Mouse (Mus musculus) cerebellum, postnatal 10 days (tissue): ENCODE measurements at regions not wholly inside any gene's neighbourhood (a gene's known extent, or its start where the extent isn't known, plus 50 kb on each side); places are given as distances from the start of the nearest gene placed in this dataset.
"Not testable (repeated sequence)": the region's sequence is repeated elsewhere in the genome, so short reads cannot be mapped to it uniquely, and the experiment has no call there.

Source experiments
- DNase-seq, 2 experiments: peaks; one replicate each; pipeline ENCODE4 v3.0.0; 2021; ENCODE audit warnings: mixed read lengths in 2 of 2

GRCm38 (mm10) chr9:30662456-30662855 is 235.5 kb downstream of the Snx19 start:
- no peak for DNase-seq

- DNase-seq: no peak
These were observed 227.1 kb downstream of the Snx19 start for GRCm38 (mm10) chr9:30653961-30654360.

- no peak for DNase-seq
These were observed 226.3 kb downstream of the Snx19 start for GRCm38 (mm10) chr9:30653210-30653609.

GRCm38 (mm10) chr9:30649392-30650054 is 222.6 kb downstream of the Snx19 start:
- DNase-seq: peak; percentile 70 to 76

GRCm38 (mm10) chr9:30633741-30634470 is 207.0 kb downstream of the Snx19 start:
- peak in 1 of 2 experiments; percentile 39 for DNase-seq

GRCm38 (mm10) chr9:30632164-30633146 is 205.5 kb downstream of the Snx19 start:
- DNase-seq: peak; percentile 75

- DNase-seq: no peak
These were observed 198.7 kb downstream of the Snx19 start for GRCm38 (mm10) chr9:30625635-30626034.

- DNase-seq: peak; percentile 24 to 26
These were observed 198.2 kb downstream of the Snx19 start for GRCm38 (mm10) chr9:30625090-30625489.

GRCm38 (mm10) chr9:30624481-30624880 is 197.6 kb downstream of the Snx19 start:
- peak; percentile 71 to 77 for DNase-seq

- peak in 1 of 2 experiments; percentile 16 for DNase-seq
These were observed 192.4 kb downstream of the Snx19 start for GRCm38 (mm10) chr9:30619325-30619724.

- no peak for DNase-seq
These were observed 191.3 kb downstream of the Snx19 start for GRCm38 (mm10) chr9:30618181-30618580.

GRCm38 (mm10) chr9:30613715-30614114 is 186.8 kb downstream of the Snx19 start:
- no peak for DNase-seq

GRCm38 (mm10) chr9:30613003-30613552 is 186.2 kb downstream of the Snx19 start:
- no peak for DNase-seq

GRCm38 (mm10) chr9:30610328-30610727 is 183.4 kb downstream of the Snx19 start:
- DNase-seq: peak; percentile 47 to 48

GRCm38 (mm10) chr9:30599756-30600155 is 172.8 kb downstream of the Snx19 start:
- DNase-seq: no peak

- DNase-seq: no peak
These were observed 170.8 kb downstream of the Snx19 start for GRCm38 (mm10) chr9:30597691-30598090.

- not testable (repeated sequence) for DNase-seq
These were observed 170.2 kb downstream of the Snx19 start for GRCm38 (mm10) chr9:30597092-30597491.

GRCm38 (mm10) chr9:30592601-30593000 is 165.7 kb downstream of the Snx19 start:
- DNase-seq: no peak

- peak; percentile 71 to 77 for DNase-seq
These were observed 164.3 kb downstream of the Snx19 start for GRCm38 (mm10) chr9:30591246-30591645.

- DNase-seq: peak; percentile 69 to 72
These were observed 163.8 kb downstream of the Snx19 start for GRCm38 (mm10) chr9:30590661-30591179.

- no peak for DNase-seq
These were observed 154.4 kb downstream of the Snx19 start for GRCm38 (mm10) chr9:30581271-30581821.

GRCm38 (mm10) chr9:30580500-30580899 is 153.6 kb downstream of the Snx19 start:
- DNase-seq: no peak
